Mouse (Mus musculus) c-Kit-positive CD71-positive TER-119-negative erythroid progenitor cells, embryonic 14.5 days (primary cell): ENCODE results near the gene 1700069L16Rik.

ENCODE experiments used
- DNase-seq: peaks from one replicate; pipeline ENCODE4 v3.0.0-alpha.2; 2013; ENCODE audit warnings: low read depth

Gene 1700069L16Rik

GRCm38 (mm10) chr5:113643107-113643848 is 81.3 kb downstream of the 1700069L16Rik start:
- no peak for DNase-seq
